Mouse (Mus musculus) lung, embryonic 14.5 days (tissue): ENCODE results near the gene Slc4a4. TPM values are rescaled to one million over a fixed set of nuclear protein-coding genes. Genes with fewer than 3 reads are reported as not detected.

ENCODE experiments used
- ATAC-seq: fragments of 200-750 bp; cut with Nextera tagmentation; 2 replicates; pipeline ENCODE4 v1.8.0; 2017; ENCODE audit warnings: mild to moderate bottlenecking, moderate TSS enrichment, moderate library complexity; ENCODE audit not compliant: insufficient read depth
- DNase-seq: peaks from one replicate; pipeline ENCODE4 v3.0.0-alpha.2; 2015
- H3K27ac ChIP-seq: fragments of 300-500 bp; sonication (generic); 2 replicates; pipeline ENCODE4 v1.5.1; 2014; ENCODE audit warnings: low read depth, mild to moderate bottlenecking, moderate library complexity
- H3K27me3 ChIP-seq: fragments of 300-500 bp; sonication (generic); 2 replicates; pipeline ENCODE4 v1.6.1; 2014; ENCODE audit warnings: low read length, control low read depth; ENCODE audit not compliant: insufficient read depth
- H3K36me3 ChIP-seq: fragments of 300-500 bp; sonication (generic); 2 replicates; pipeline ENCODE4 v1.6.1; 2014; ENCODE audit warnings: control low read depth; ENCODE audit not compliant: insufficient read depth
- H3K4me1 ChIP-seq: fragments of 300-500 bp; sonication (generic); 2 replicates; pipeline ENCODE4 v1.6.1; 2014; ENCODE audit warnings: antibody characterized with exemption, control low read depth; ENCODE audit not compliant: insufficient read depth
- H3K4me2 ChIP-seq: fragments of 300-500 bp; sonication (generic); 2 replicates; pipeline ENCODE4 v1.6.1; 2014; ENCODE audit warnings: mild to moderate bottlenecking
- H3K4me3 ChIP-seq: fragments of 300-500 bp; sonication (generic); 2 replicates; pipeline ENCODE4 v1.5.1; 2014; ENCODE audit warnings: low read depth, low read length
- H3K9ac ChIP-seq: fragments of 300-500 bp; sonication (generic); 2 replicates; pipeline ENCODE4 v1.6.1; 2014
- H3K9me3 ChIP-seq: fragments of 300-500 bp; sonication (generic); 2 replicates; pipeline ENCODE4 v1.6.1; 2016; ENCODE audit warnings: low read depth, low read length, control low read depth
- CTCF ChIP-seq: IDR thresholded peaks from 2 replicates; pipeline ENCODE4 v1.5.1; 2016; ENCODE audit warnings: antibody characterized with exemption, low read depth
- WGBS: fragments of 180-500 bp; shearing (Covaris S2); extraction: QIAGEN DNeasy Blood & Tissue Kit; methylation state at CpG from one replicate; pipeline ENCODE4 v1.1.7; 2014; 5-methylcytosine and 5-hydroxymethylcytosine counted together
- polyA plus RNA-seq: library from polyadenylated mRNA; unstranded; fragments of >200 nt; fragmentation: Nextera tagmentation; extraction: Ambion mirVana; gene quantifications from 2 replicates; pipeline ENCODE4 v1.2.1, GENCODE M21; 2014

The Slc4a4 gene
- polyA plus RNA-seq, 1 experiment from 2014 or later: 5.2 TPM

GRCm38 (mm10) chr5:88959412-88959811 is 72.8 kb downstream of the Slc4a4 start:
- Histone ChIP-seq H3K4me2 (no peak overlapping the region), H3K9me3 (no peaks in the 10 kb centered on the region), H3K36me3 (0 out of 2 replicates have a peak, but pooled peaks cover 2% of the 10 kb centered on the region), H3K27ac (no peak overlapping the region), H3K4me3 (no peak overlapping the region), H3K9ac (no peak overlapping the region), H3K27me3 (no peaks in the 10 kb centered on the region), H3K4me1 (no peaks in the 10 kb centered on the region)
- ATAC-seq (no peak), DNase-seq (no peak)
- 88% methylated on average over 6 of the region's 6 CpGs for WGBS
- TF ChIP-seq CTCF: no peak

GRCm38 (mm10) chr5:88960342-88961105 is 73.9 kb downstream of the Slc4a4 start:
- no peak for DNase-seq
- WGBS: 72% methylated on average over 5 of the region's 5 CpGs

GRCm38 (mm10) chr5:88961351-88961761 is 74.7 kb downstream of the Slc4a4 start:
- no peak overlapping the region for H3K9ac ChIP-seq
- no peak for DNase-seq
- no peak overlapping the region for H3K4me3 ChIP-seq
- no peak overlapping the region for H3K4me2 ChIP-seq
- ATAC-seq: no peak
- TF ChIP-seq CTCF: no peak
- 54% methylated on average over 7 of the region's 7 CpGs for WGBS
- no peaks in the 10 kb centered on the region for H3K36me3 ChIP-seq
- H3K9me3 ChIP-seq: no peaks in the 10 kb centered on the region
- no peak overlapping the region for H3K27ac ChIP-seq
- H3K27me3 ChIP-seq: no peaks in the 10 kb centered on the region
- no peaks in the 10 kb centered on the region for H3K4me1 ChIP-seq

More at GRCm38 (mm10) chr5:88960342-88961105, 73.9 kb downstream of the Slc4a4 start:
- no peak for TF ChIP-seq CTCF
- Histone ChIP-seq H3K9ac (no peak overlapping the region), H3K27ac (no peak overlapping the region), H3K4me3 (no peak overlapping the region), H3K4me1 (no peaks in the 10 kb centered on the region), H3K36me3 (no peaks in the 10 kb centered on the region), H3K9me3 (no peaks in the 10 kb centered on the region), H3K4me2 (no peak overlapping the region), H3K27me3 (no peaks in the 10 kb centered on the region)
- no peak for ATAC-seq

- Histone ChIP-seq H3K27me3 (no peaks in the 10 kb centered on the region), H3K9me3 (no peaks in the 10 kb centered on the region), H3K4me1 (0 out of 2 replicates have a peak, but pooled peaks cover 4% of the 10 kb centered on the region), H3K9ac (no peak overlapping the region), H3K36me3 (no peaks in the 10 kb centered on the region), H3K4me2 (no peak overlapping the region), H3K4me3 (no peak overlapping the region), H3K27ac (no peak overlapping the region)
- 52% methylated on average over 6 of the region's 6 CpGs for WGBS
- no peak for TF ChIP-seq CTCF
- DNase-seq: peak; percentile 66
- peak; percentile 57 for ATAC-seq
Measured at GRCm38 (mm10) chr5:88964685-88965290, 78.2 kb downstream of the Slc4a4 start.

- Histone ChIP-seq H3K27ac (no peak overlapping the region), H3K36me3 (no peaks in the 10 kb centered on the region), H3K4me3 (no peak overlapping the region), H3K4me1 (0 out of 2 replicates have a peak, but pooled peaks cover 4% of the 10 kb centered on the region), H3K9ac (no peak overlapping the region), H3K4me2 (no peak overlapping the region), H3K27me3 (no peaks in the 10 kb centered on the region), H3K9me3 (no peaks in the 10 kb centered on the region)
- 78% methylated on average over 4 of the region's 4 CpGs for WGBS
- TF ChIP-seq CTCF: no peak
- no peak for ATAC-seq
- DNase-seq: no peak
Measured at GRCm38 (mm10) chr5:88966507-88966906, 79.9 kb downstream of the Slc4a4 start.

GRCm38 (mm10) chr5:88968923-88969639 is 82.5 kb downstream of the Slc4a4 start:
- no peak for TF ChIP-seq CTCF
- peak; percentile 28 for DNase-seq
- no peak overlapping the region for H3K4me2 ChIP-seq
- WGBS: 20% methylated on average over 11 of the region's 11 CpGs
- H3K4me1 ChIP-seq: 0 out of 2 replicates have a peak, but pooled peaks cover 4% of the 10 kb centered on the region
- no peak overlapping the region for H3K9ac ChIP-seq
- ATAC-seq: no peak
- no peak overlapping the region for H3K4me3 ChIP-seq
- no peaks in the 10 kb centered on the region for H3K27me3 ChIP-seq
- H3K36me3 ChIP-seq: no peaks in the 10 kb centered on the region
- no peak overlapping the region for H3K27ac ChIP-seq
- no peaks in the 10 kb centered on the region for H3K9me3 ChIP-seq

GRCm38 (mm10) chr5:88971554-88971953 is 84.9 kb downstream of the Slc4a4 start:
- peak; percentile 26; the same call in 1 of the 2 replicates for TF ChIP-seq CTCF

More at GRCm38 (mm10) chr5:88971554-88971953, 84.9 kb downstream of the Slc4a4 start:
- H3K27ac ChIP-seq: no peak overlapping the region
- H3K36me3 ChIP-seq: no peaks in the 10 kb centered on the region
- H3K9ac ChIP-seq: no peak overlapping the region
- 0 out of 2 replicates have a peak, but pooled peaks cover 4% of the 10 kb centered on the region for H3K4me1 ChIP-seq
- no peak for ATAC-seq
- DNase-seq: no peak
- H3K4me2 ChIP-seq: no peak overlapping the region
- no peak overlapping the region for H3K4me3 ChIP-seq
- no peaks in the 10 kb centered on the region for H3K9me3 ChIP-seq
- no peaks in the 10 kb centered on the region for H3K27me3 ChIP-seq
